Mouse (Mus musculus) limb, embryonic 14.5 days (tissue): Measurements from ENCODE around the gene Pacrg. TPM values are rescaled to one million over a fixed set of nuclear protein-coding genes. Genes with fewer than 3 reads are reported as not detected.

ENCODE experiments used
- ATAC-seq: fragments of 200-750 bp; cut with Nextera tagmentation; 2 replicates; pipeline ENCODE4 v1.8.0; 2017; ENCODE audit warnings: low read depth, moderate number of reproducible peaks, moderate TSS enrichment; ENCODE audit not compliant: low FRiP score
- DNase-seq: peaks from one replicate; pipeline ENCODE4 v3.0.0-alpha.2; 2015; ENCODE audit warnings: low spot score
- H3K27ac ChIP-seq: fragments of 300-500 bp; sonication (generic); replicated peaks from 2 replicates; pipeline ENCODE4 v1.5.1; 2014; ENCODE audit warnings: low read depth, mild to moderate bottlenecking, low read length, moderate library complexity, mixed read lengths
- H3K27me3 ChIP-seq: fragments of 300-500 bp; sonication (generic); 2 replicates; pipeline ENCODE4 v1.6.1; 2014; ENCODE audit warnings: low read length, mixed read lengths; ENCODE audit not compliant: control insufficient read depth, insufficient read depth
- H3K36me3 ChIP-seq: fragments of 300-500 bp; sonication (generic); 2 replicates; pipeline ENCODE4 v1.6.1; 2014; ENCODE audit warnings: mild to moderate bottlenecking, low read length, moderate library complexity, mixed read lengths; ENCODE audit not compliant: control insufficient read depth, insufficient read depth
- H3K4me1 ChIP-seq: fragments of 300-500 bp; sonication (generic); 2 replicates; pipeline ENCODE4 v1.6.1; 2014; ENCODE audit warnings: antibody characterized with exemption, low read length, mixed read lengths; ENCODE audit not compliant: control insufficient read depth, insufficient read depth
- H3K4me2 ChIP-seq: fragments of 300-500 bp; sonication (generic); replicated peaks from 2 replicates; pipeline ENCODE4 v1.6.1; 2014; ENCODE audit warnings: low read depth, mild to moderate bottlenecking, low read length, moderate library complexity; ENCODE audit not compliant: severe bottlenecking
- H3K4me3 ChIP-seq: fragments of 300-500 bp; sonication (generic); replicated peaks from 2 replicates; pipeline ENCODE4 v1.5.1; 2014; ENCODE audit warnings: low read length
- H3K9ac ChIP-seq: fragments of 300-500 bp; sonication (generic); 2 replicates; pipeline ENCODE4 v1.6.1; 2014; ENCODE audit warnings: mild to moderate bottlenecking, low read depth, low read length, moderate library complexity; ENCODE audit not compliant: severe bottlenecking
- H3K9me3 ChIP-seq: fragments of 300-500 bp; sonication (generic); 2 replicates; pipeline ENCODE4 v1.6.1; 2016; ENCODE audit warnings: low read length; ENCODE audit not compliant: control insufficient read depth
- POLR2A ChIP-seq: fragments of 200-500 bp; IDR thresholded peaks from 2 replicates; pipeline ENCODE4 v1.8.0; 2012; ENCODE audit warnings: inconsistent platforms, mild to moderate bottlenecking, moderate library complexity, borderline replicate concordance; ENCODE audit not compliant: insufficient read depth, insufficient read length; ENCODE audit errors: extremely low read depth
- WGBS: fragments of 180-500 bp; shearing (Covaris S2); extraction: QIAGEN DNeasy Blood & Tissue Kit; methylation state at CpG from one replicate; pipeline ENCODE4 v1.1.7; 2014; 5-methylcytosine and 5-hydroxymethylcytosine counted together
- polyA plus RNA-seq, 2 experiments: library from polyadenylated mRNA; depleted of rRNA in 1 of 2; stranded (reverse) in 1 of 2; unstranded in 1 of 2; fragments of >200 nt; fragmentation: Nextera tagmentation in 1 of 2; extraction: Ambion mirVana in 1 of 2; gene quantifications; 2 replicates each; pipeline versions ENCODE4 v1.2.1 to v1.2.3; 2012 to 2014

Gene Pacrg
- polyA plus RNA-seq, 2 experiments = 0.99 to 1.3 TPM

GRCm38 (mm10) chr17:10440961-10441360 is 399.1 kb downstream of the Pacrg start:
- Histone ChIP-seq H3K27me3 (no peaks in the 10 kb centered on the region), H3K4me1 (no peaks in the 10 kb centered on the region), H3K4me3 (no peak overlapping the region), H3K27ac (no peak overlapping the region), H3K36me3 (no peaks in the 10 kb centered on the region), H3K4me2 (no peak overlapping the region), H3K9ac (no peak overlapping the region), H3K9me3 (no peaks in the 10 kb centered on the region)
- TF ChIP-seq POLR2A = no peak
- ATAC-seq = no peak
- WGBS = 88% methylated on average over 3 of the region's 3 CpGs
- DNase-seq = no peak

- no peaks in the 10 kb centered on the region for H3K9me3 ChIP-seq
- no peak overlapping the region for H3K27ac ChIP-seq
- no peak for TF ChIP-seq POLR2A
- DNase-seq (no peak), ATAC-seq (no peak)
- no peaks in the 10 kb centered on the region for H3K27me3 ChIP-seq
- no peak overlapping the region for H3K9ac ChIP-seq
- H3K4me1 ChIP-seq = no peaks in the 10 kb centered on the region
- no peak overlapping the region for H3K4me2 ChIP-seq
- WGBS = 73% methylated on average over 8 of the region's 8 CpGs
- H3K36me3 ChIP-seq = no peaks in the 10 kb centered on the region
- H3K4me3 ChIP-seq = no peak overlapping the region
Observed at GRCm38 (mm10) chr17:10439815-10440214, 400.3 kb downstream of the Pacrg start.

GRCm38 (mm10) chr17:10434867-10435266 is 405.2 kb downstream of the Pacrg start:
- Histone ChIP-seq H3K9ac (no peak overlapping the region), H3K4me3 (no peak overlapping the region), H3K27me3 (no peaks in the 10 kb centered on the region), H3K4me1 (no peaks in the 10 kb centered on the region), H3K9me3 (no peaks in the 10 kb centered on the region), H3K27ac (no peak overlapping the region), H3K36me3 (no peaks in the 10 kb centered on the region), H3K4me2 (no peak overlapping the region)
- TF ChIP-seq POLR2A = no peak
- 47% methylated on average over 1 of the region's 1 CpGs for WGBS
- no peak for DNase-seq
- ATAC-seq = no peak

- Histone ChIP-seq H3K9ac (no peak overlapping the region), H3K9me3 (no peaks in the 10 kb centered on the region), H3K4me2 (no peak overlapping the region), H3K27me3 (no peaks in the 10 kb centered on the region), H3K4me3 (no peak overlapping the region), H3K27ac (no peak overlapping the region), H3K36me3 (no peaks in the 10 kb centered on the region), H3K4me1 (no peaks in the 10 kb centered on the region)
- no peak for TF ChIP-seq POLR2A
- DNase-seq = no peak
- 89% methylated on average over 7 of the region's 7 CpGs for WGBS
- no peak for ATAC-seq
Observed at GRCm38 (mm10) chr17:10432525-10433180, 407.5 kb downstream of the Pacrg start.

GRCm38 (mm10) chr17:10431849-10432524 is 408.1 kb downstream of the Pacrg start:
- no peak for ATAC-seq
- H3K36me3 ChIP-seq = no peaks in the 10 kb centered on the region
- DNase-seq = no peak
- H3K9me3 ChIP-seq = no peaks in the 10 kb centered on the region
- WGBS = 52% methylated on average over 6 of the region's 6 CpGs
- no peaks in the 10 kb centered on the region for H3K27me3 ChIP-seq
- H3K4me2 ChIP-seq = no peak overlapping the region
- no peaks in the 10 kb centered on the region for H3K4me1 ChIP-seq
- H3K4me3 ChIP-seq = no peak overlapping the region
- H3K9ac ChIP-seq = no peak overlapping the region
- no peak overlapping the region for H3K27ac ChIP-seq
- TF ChIP-seq POLR2A = no peak
